Mouse (Mus musculus): Measurements from ENCODE around the gene Cyth1.

- TF ChIP-seq TCF12 (IDR thresholded peaks at IDR 0.05; ENCODE audit: insufficient read depth, poor library complexity, severe bottlenecking) (no peak), POLR2A (IDR thresholded peaks at IDR 0.05; ENCODE audit: insufficient read length, low read depth) (no peak), E2F4 (IDR thresholded peaks at IDR 0.05; ENCODE audit: insufficient read depth) (no peak), MYOD1 (IDR thresholded peaks at IDR 0.05; ENCODE audit: control insufficient read depth in 1 of 3, insufficient read length in 2 of 3, low read depth in 2 of 3) (no peak)
Measured at GRCm38 (mm10) chr11:118219066-118219465, 29.3 kb downstream of the Cyth1 start.

Data from myocyte (in vitro differentiated cells).